Mouse (Mus musculus): Measurements from ENCODE around the gene F10. TPM values are rescaled to one million over a fixed set of nuclear protein-coding genes. Genes with fewer than 3 reads are reported as not detected.

The F10 gene
- polyA plus RNA-seq, 1 experiment = not detected

DNA sequence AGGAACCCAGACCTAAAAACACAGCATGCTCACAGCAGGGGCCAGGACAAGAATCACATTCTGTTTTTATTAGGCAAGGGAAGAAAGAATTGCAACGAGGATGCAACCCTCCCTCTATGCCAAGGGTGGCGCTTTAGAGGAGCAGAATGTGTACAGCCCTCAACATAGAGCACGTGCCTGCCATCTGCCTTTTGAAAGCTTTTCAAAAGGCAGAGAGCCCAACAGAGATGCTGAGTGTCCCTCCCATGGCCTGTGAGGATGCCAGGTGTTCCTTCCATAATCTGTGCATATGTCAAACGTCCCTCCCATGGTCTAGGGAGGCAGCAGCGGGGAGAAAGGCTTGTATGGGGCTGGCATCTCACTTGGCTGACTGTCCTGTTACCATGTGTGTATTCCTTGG, 10.5 kb downstream of the F10 start:
- Histone ChIP-seq H3ac (ENCODE audit: control insufficient read depth, insufficient read length) (no peak overlapping the region), H3K27me3 (ENCODE audit: control insufficient read depth, insufficient read depth, insufficient read length) (peaks cover 43% of the 10 kb centered on the region), H3K4me2 (ENCODE audit: low read depth) (no peak overlapping the region), H3K4me3 (no peak overlapping the region), H3K36me3 (ENCODE audit: control insufficient read depth, insufficient read depth) (no peaks in the 10 kb centered on the region), H3K79me2 (ENCODE audit: control insufficient read depth, insufficient read depth) (no peaks in the 10 kb centered on the region)
- TF ChIP-seq E2F4 (IDR thresholded peaks at IDR 0.05; ENCODE audit: insufficient read depth) (no peak), CEBPB (IDR thresholded peaks at IDR 0.05; ENCODE audit: insufficient read depth, poor library complexity, severe bottlenecking) (no peak), TCF12 (IDR thresholded peaks at IDR 0.05; ENCODE audit: insufficient read depth, poor library complexity, severe bottlenecking) (no peak), USF1 (IDR thresholded peaks at IDR 0.05; ENCODE audit: low read depth) (no peak), MAX (IDR thresholded peaks at IDR 0.05; ENCODE audit: low read depth) (no peak), MYOD1 (IDR thresholded peaks at IDR 0.05; ENCODE audit: control insufficient read depth in 1 of 3, insufficient read length in 2 of 3, low read depth in 2 of 3) (no peak), MYOG (IDR thresholded peaks at IDR 0.05; ENCODE audit: control insufficient read depth in 1 of 3, insufficient read depth in 1 of 3, insufficient read length in 2 of 3, low read depth in 2 of 3) (no peak), SRF (IDR thresholded peaks at IDR 0.05; ENCODE audit: control insufficient read depth, insufficient read length, low read depth) (no peak), REST (IDR thresholded peaks at IDR 0.05; ENCODE audit: insufficient read depth, insufficient read length) (no peak), POLR2A (IDR thresholded peaks at IDR 0.05; ENCODE audit: insufficient read length, low read depth) (no peak), TCF3 (IDR thresholded peaks at IDR 0.05; ENCODE audit: insufficient read length, low read depth) (no peak), POLR2AphosphoS2 (IDR thresholded peaks at IDR 0.05; ENCODE audit: insufficient read length, low read depth) (no peak)

DNA sequence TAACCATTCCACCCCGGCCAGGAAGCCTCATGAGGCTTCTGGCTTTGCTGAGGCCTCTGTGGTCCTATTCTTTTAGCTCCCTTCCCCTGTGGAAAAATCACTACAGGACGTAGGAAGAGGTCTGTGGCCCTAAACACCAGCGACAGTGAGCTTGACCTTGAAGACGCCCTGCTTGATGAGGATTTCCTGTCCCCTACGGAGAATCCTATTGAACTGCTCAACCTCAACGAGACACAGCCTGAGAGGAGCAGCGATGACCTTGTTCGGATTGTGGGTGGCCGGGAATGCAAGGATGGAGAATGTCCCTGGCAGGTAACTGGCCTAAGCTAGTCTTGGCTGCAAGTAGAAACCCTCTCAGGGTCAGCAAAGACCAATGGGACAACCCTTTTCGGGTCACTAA, 13.4 kb downstream of the F10 start:
- no peak overlapping the region for H3K4me2 ChIP-seq (ENCODE audit: low read depth)
- no peaks in the 10 kb centered on the region for H3K36me3 ChIP-seq (ENCODE audit: control insufficient read depth, insufficient read depth)
- H3K79me2 ChIP-seq (ENCODE audit: control insufficient read depth, insufficient read depth) = no peaks in the 10 kb centered on the region
- no peak overlapping the region for H3K4me3 ChIP-seq
- no peak overlapping the region for H3ac ChIP-seq (ENCODE audit: control insufficient read depth, insufficient read length)
- TF ChIP-seq E2F4 (IDR thresholded peaks at IDR 0.05; ENCODE audit: insufficient read depth) = no peak
- no peak for TF ChIP-seq TCF12 (IDR thresholded peaks at IDR 0.05; ENCODE audit: insufficient read depth, poor library complexity, severe bottlenecking)
- TF ChIP-seq USF1 (IDR thresholded peaks at IDR 0.05; ENCODE audit: low read depth) = no peak
- TF ChIP-seq MYOG (IDR thresholded peaks at IDR 0.05; ENCODE audit: control insufficient read depth in 1 of 3, insufficient read depth in 1 of 3, insufficient read length in 2 of 3, low read depth in 2 of 3) = no peak
- no peak for TF ChIP-seq POLR2A (IDR thresholded peaks at IDR 0.05; ENCODE audit: insufficient read length, low read depth)
- no peak for TF ChIP-seq REST (IDR thresholded peaks at IDR 0.05; ENCODE audit: insufficient read depth, insufficient read length)
- TF ChIP-seq TCF3 (IDR thresholded peaks at IDR 0.05; ENCODE audit: insufficient read length, low read depth) = no peak
- TF ChIP-seq MAX (IDR thresholded peaks at IDR 0.05; ENCODE audit: low read depth) = no peak
- TF ChIP-seq MYOD1 (IDR thresholded peaks at IDR 0.05; ENCODE audit: control insufficient read depth in 1 of 3, insufficient read length in 2 of 3, low read depth in 2 of 3) = no peak
- TF ChIP-seq CEBPB (IDR thresholded peaks at IDR 0.05; ENCODE audit: insufficient read depth, poor library complexity, severe bottlenecking) = no peak
- TF ChIP-seq SRF (IDR thresholded peaks at IDR 0.05; ENCODE audit: control insufficient read depth, insufficient read length, low read depth) = no peak
- no peak for TF ChIP-seq POLR2AphosphoS2 (IDR thresholded peaks at IDR 0.05; ENCODE audit: insufficient read length, low read depth)
- peaks cover 60% of the 10 kb centered on the region for H3K27me3 ChIP-seq (ENCODE audit: control insufficient read depth, insufficient read depth, insufficient read length)

DNA sequence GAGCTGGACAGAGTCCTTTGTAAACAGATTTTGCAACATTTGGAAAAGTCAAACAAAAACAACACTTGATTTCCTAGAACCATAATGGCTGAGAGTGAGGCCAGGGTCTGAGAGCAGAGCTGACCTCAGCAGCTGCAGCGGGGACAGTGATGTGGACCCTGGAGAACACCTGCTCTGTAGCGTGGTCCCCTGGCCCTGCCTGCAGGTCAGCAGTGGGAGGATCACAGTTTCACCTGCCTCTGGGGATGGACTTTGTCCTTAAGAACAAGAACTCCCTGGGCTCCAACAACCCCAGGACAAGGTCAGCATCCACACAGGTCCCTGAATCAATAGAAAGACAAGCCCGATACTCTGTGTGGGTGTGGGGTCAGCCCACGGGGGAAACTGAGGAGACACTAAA, 20.2 kb downstream of the F10 start:
- Histone ChIP-seq H3K79me2 (ENCODE audit: control insufficient read depth, insufficient read depth) (no peaks in the 10 kb centered on the region), H3ac (ENCODE audit: control insufficient read depth, insufficient read length) (no peak overlapping the region), H3K27me3 (ENCODE audit: control insufficient read depth, insufficient read depth, insufficient read length) (peaks cover 68% of the 10 kb centered on the region), H3K4me3 (no peak overlapping the region), H3K36me3 (ENCODE audit: control insufficient read depth, insufficient read depth) (no peaks in the 10 kb centered on the region), H3K4me2 (ENCODE audit: low read depth) (no peak overlapping the region)
- TF ChIP-seq MAX (IDR thresholded peaks at IDR 0.05; ENCODE audit: low read depth) = no peak
- TF ChIP-seq MYOD1 (IDR thresholded peaks at IDR 0.05; ENCODE audit: control insufficient read depth in 1 of 3, insufficient read length in 2 of 3, low read depth in 2 of 3) = no peak
- no peak for TF ChIP-seq E2F4 (IDR thresholded peaks at IDR 0.05; ENCODE audit: insufficient read depth)
- TF ChIP-seq USF1 (IDR thresholded peaks at IDR 0.05; ENCODE audit: low read depth) = no peak
- TF ChIP-seq TCF12 (IDR thresholded peaks at IDR 0.05; ENCODE audit: insufficient read depth, poor library complexity, severe bottlenecking) = no peak
- no peak for TF ChIP-seq POLR2A (IDR thresholded peaks at IDR 0.05; ENCODE audit: insufficient read length, low read depth)
- no peak for TF ChIP-seq TCF3 (IDR thresholded peaks at IDR 0.05; ENCODE audit: insufficient read length, low read depth)
- TF ChIP-seq REST (IDR thresholded peaks at IDR 0.05; ENCODE audit: insufficient read depth, insufficient read length) = no peak
- no peak for TF ChIP-seq MYOG (IDR thresholded peaks at IDR 0.05; ENCODE audit: control insufficient read depth in 1 of 3, insufficient read depth in 1 of 3, insufficient read length in 2 of 3, low read depth in 2 of 3)
- no peak for TF ChIP-seq CEBPB (IDR thresholded peaks at IDR 0.05; ENCODE audit: insufficient read depth, poor library complexity, severe bottlenecking)
- TF ChIP-seq SRF (IDR thresholded peaks at IDR 0.05; ENCODE audit: control insufficient read depth, insufficient read length, low read depth) = no peak

- Histone ChIP-seq H3K36me3 (ENCODE audit: control insufficient read depth, insufficient read depth) (no peaks in the 10 kb centered on the region), H3K27me3 (ENCODE audit: control insufficient read depth, insufficient read depth, insufficient read length) (peaks cover 56% of the 10 kb centered on the region), H3K4me3 (no peak within 1 kb of the TSS), H3K79me2 (ENCODE audit: control insufficient read depth, insufficient read depth) (no peaks in the 10 kb centered on the region), H3ac (ENCODE audit: control insufficient read depth, insufficient read length) (no peak within 1 kb of the TSS), H3K4me2 (ENCODE audit: low read depth) (no peak within 1 kb of the TSS)
- TF ChIP-seq TCF12 (IDR thresholded peaks at IDR 0.05; ENCODE audit: insufficient read depth, poor library complexity, severe bottlenecking) (no peak), CEBPB (IDR thresholded peaks at IDR 0.05; ENCODE audit: insufficient read depth, poor library complexity, severe bottlenecking) (no peak), MYOD1 (IDR thresholded peaks at IDR 0.05; ENCODE audit: control insufficient read depth in 1 of 3, insufficient read length in 2 of 3, low read depth in 2 of 3) (no peak), POLR2AphosphoS2 (IDR thresholded peaks at IDR 0.05; ENCODE audit: insufficient read length, low read depth) (no peak), REST (IDR thresholded peaks at IDR 0.05; ENCODE audit: insufficient read depth, insufficient read length) (no peak), USF1 (IDR thresholded peaks at IDR 0.05; ENCODE audit: low read depth) (no peak), MYOG (IDR thresholded peaks at IDR 0.05; ENCODE audit: control insufficient read depth in 1 of 3, insufficient read depth in 1 of 3, insufficient read length in 2 of 3, low read depth in 2 of 3) (no peak), MAX (IDR thresholded peaks at IDR 0.05; ENCODE audit: low read depth) (no peak), TCF3 (IDR thresholded peaks at IDR 0.05; ENCODE audit: insufficient read length, low read depth) (no peak), POLR2A (IDR thresholded peaks at IDR 0.05; ENCODE audit: insufficient read length, low read depth) (no peak), SRF (IDR thresholded peaks at IDR 0.05; ENCODE audit: control insufficient read depth, insufficient read length, low read depth) (no peak), E2F4 (IDR thresholded peaks at IDR 0.05; ENCODE audit: insufficient read depth) (no peak)
Observed at GRCm38 (mm10) chr8:13060441-13061150, 23.5 kb downstream of the F10 start, which contains the start of gene Proz. Gene Proz (plus strand): TSS chr8:13060914.
